Mouse (Mus musculus): ENCODE results near the gene Abhd10. TPM values are rescaled to one million over a fixed set of nuclear protein-coding genes. Genes with fewer than 3 reads are reported as not detected.

The Abhd10 gene
- total RNA-seq (2023; ENCODE audit: inconsistent age), result 31.6 to 40.2 TPM (median 33.8 TPM) in 4 replicates

GRCm38 (mm10) chr16:45742615-45743476, at the start of gene Abhd10:
Gene Abhd10, minus strand, starts transcription at chr16:45742955.

DNA sequence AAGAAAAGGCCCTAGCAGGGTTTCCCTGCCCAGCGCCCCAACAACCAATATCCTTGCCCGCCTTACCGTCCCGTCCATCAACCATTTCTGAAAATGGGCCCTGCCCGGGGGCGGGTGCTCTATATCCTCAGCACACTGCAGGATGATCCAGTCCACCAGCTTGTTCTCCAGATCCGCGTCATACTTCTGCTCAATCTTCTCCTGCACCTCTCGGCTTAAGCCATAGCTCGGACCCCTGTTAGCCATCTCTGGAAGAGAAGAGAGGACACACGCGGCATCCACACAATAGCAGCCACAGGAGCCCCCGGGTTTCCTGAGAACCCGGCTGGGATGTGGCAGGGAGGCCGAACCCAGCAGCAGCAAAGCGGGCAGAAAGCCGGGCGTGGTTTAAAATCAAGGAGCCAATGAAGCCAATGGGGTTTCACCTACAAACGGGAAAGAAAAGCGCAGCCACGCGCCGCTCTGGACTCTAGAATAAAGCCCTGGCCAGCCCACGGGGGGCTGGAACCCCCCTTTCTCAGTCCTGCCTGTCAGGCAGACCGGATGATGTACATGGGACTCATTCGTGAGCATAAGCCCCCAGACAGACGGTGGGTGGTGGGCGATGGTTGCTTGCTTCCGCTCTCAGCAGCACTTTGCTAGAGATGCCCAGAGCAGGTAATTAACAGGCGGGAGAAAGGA, 18.6 kb downstream of the Abhd10 start, which contains the start of gene Tagln3:
Tagln3 (minus strand) TSS at position 548 of the 681 bp plus-strand sequence.

DNA sequence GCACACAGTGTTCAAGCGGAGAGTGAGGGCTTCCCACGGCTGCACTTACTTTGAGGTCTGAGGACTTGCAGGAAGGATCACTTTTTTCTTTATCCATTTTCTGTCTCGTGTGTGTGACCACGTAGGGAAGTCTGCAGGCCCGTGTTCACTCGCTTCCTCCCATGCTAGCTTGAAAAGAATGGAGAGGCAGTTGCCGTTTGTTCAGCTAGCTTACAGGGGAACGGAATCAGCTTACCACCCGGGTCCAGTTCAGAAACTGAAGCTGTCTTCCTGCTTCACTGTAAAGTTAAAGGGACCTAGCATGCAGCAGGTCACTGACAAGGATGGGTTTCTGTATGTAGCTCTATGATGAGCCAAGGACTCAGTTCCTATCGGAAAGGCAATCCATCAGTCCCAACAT, 49.2 kb downstream of the Abhd10 start, which contains the start of gene Tmprss7:
Tmprss7 (minus strand) TSS at position 101 of the 400 bp plus-strand sequence.

Other genes starting within 250 kb of the Abhd10 start
- not detected in 4 replicates for gene Gm609, start 250.0 kb downstream of the Abhd10 start, total RNA-seq (2023; ENCODE audit: inconsistent age)
- gene Gm17783, start 210.9 kb downstream of the Abhd10 start, total RNA-seq (2023; ENCODE audit: inconsistent age), result not detected in 4 replicates
- gene Slc9c1, start 207.6 kb downstream of the Abhd10 start, total RNA-seq (2023; ENCODE audit: inconsistent age), result 0.13 to 0.24 TPM in 2 of 4 replicates, not detected in the others
- gene Gcsam, start 132.6 kb downstream of the Abhd10 start, total RNA-seq (2023; ENCODE audit: inconsistent age), result 0.36 to 0.66 TPM (median 0.56 TPM) in 4 replicates
- gene BC016579, start 88.9 kb downstream of the Abhd10 start, total RNA-seq (2023; ENCODE audit: inconsistent age), result not detected in 4 replicates
- not detected in 4 replicates for gene Tmprss7, start 49.3 kb downstream of the Abhd10 start, total RNA-seq (2023; ENCODE audit: inconsistent age)
- not detected in 4 replicates for gene Tagln3, start 18.3 kb downstream of the Abhd10 start, total RNA-seq (2023; ENCODE audit: inconsistent age)
- not detected in 4 replicates for gene Phldb2, start 210.6 kb upstream of the Abhd10 start, total RNA-seq (2023; ENCODE audit: inconsistent age)

Data from B cell, adult (primary cell).